Mouse (Mus musculus): ENCODE results near the gene Mier2. TPM values are rescaled to one million over a fixed set of nuclear protein-coding genes. Genes with fewer than 3 reads are reported as not detected.
A peak's percentile ranks its signal among the peaks of the same experiment; 100 is the strongest.

The Mier2 gene
- polyA plus RNA-seq, 1 experiment from 2014 or later: 44.6 TPM

DNA sequence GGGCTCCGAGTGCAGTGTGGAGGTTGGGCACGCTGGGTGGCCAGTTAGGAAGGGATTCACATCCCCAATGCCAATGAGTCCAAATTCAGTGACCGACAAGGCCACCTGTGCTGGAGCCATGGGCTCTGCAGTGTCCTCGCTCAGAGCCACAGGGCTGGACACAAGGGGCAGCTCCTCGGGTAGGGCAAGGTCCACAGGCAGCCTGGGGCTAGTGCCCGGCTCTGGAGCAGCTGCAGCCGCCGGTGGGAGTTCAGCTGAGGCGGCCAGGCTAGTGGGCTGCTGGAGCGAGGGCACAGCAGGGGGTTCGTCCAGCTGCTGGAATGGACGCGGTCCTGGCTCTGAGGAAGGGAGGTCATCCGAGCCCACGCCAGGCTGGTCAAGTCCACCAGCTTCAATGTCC, 13.5 kb downstream of the Mier2 start:
- H3K9me3 ChIP-seq (ENCODE audit: control insufficient read depth, low read length): no peaks in the 10 kb centered on the region
- H3K4me1 ChIP-seq (ENCODE audit: control insufficient read depth, insufficient read depth, low read length): no peaks in the 10 kb centered on the region
- no peak for ATAC-seq (ENCODE audit: low read depth)
- DNase-seq (ENCODE audit: low spot score): no peak
- no peaks in the 10 kb centered on the region for H3K27me3 ChIP-seq (replicated peaks; ENCODE audit: control insufficient read depth, insufficient read depth, low read length)
- WGBS: 85% methylated on average over 10 of the region's 15 CpGs
- H3K9ac ChIP-seq (ENCODE audit: low read depth, low read length): no peak overlapping the region
- H3K36me3 ChIP-seq (ENCODE audit: control insufficient read depth, insufficient read depth, low read length): peaks cover 80% of the 10 kb centered on the region
- H3K4me2 ChIP-seq (ENCODE audit: low read depth, low read length): no peak overlapping the region
- H3K27ac ChIP-seq (replicated peaks; ENCODE audit: low read depth, low read length): no peak overlapping the region
- H3K4me3 ChIP-seq (ENCODE audit: low read depth, low read length): no peak overlapping the region

DNA sequence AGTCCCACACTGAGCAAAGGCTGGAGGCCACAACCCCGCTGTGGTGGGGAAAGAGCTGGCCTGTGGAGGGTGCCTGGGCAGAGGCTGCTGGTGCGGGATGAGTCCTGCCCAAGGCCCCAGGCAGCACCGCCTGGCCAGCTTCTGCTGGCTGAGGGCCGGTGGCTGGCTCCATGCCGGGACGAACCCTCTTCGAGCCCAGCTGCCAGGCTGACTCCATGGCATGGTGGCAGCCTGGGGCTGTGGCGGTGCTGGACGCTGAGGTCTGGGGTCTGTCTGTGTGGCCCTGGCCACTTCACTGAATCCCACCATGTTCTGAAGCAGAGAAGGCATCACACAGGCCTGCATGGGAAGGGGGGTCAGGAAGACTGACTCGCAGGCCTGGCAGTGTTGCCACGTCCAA, 14.3 kb downstream of the Mier2 start:
- Histone ChIP-seq H3K4me1 (ENCODE audit: control insufficient read depth, insufficient read depth, low read length) (no peaks in the 10 kb centered on the region), H3K4me2 (ENCODE audit: low read depth, low read length) (no peak overlapping the region), H3K27ac (replicated peaks; ENCODE audit: low read depth, low read length) (no peak overlapping the region), H3K36me3 (ENCODE audit: control insufficient read depth, insufficient read depth, low read length) (peaks cover 76% of the 10 kb centered on the region), H3K4me3 (ENCODE audit: low read depth, low read length) (no peak overlapping the region), H3K9ac (ENCODE audit: low read depth, low read length) (no peak overlapping the region), H3K9me3 (ENCODE audit: control insufficient read depth, low read length) (no peaks in the 10 kb centered on the region), H3K27me3 (replicated peaks; ENCODE audit: control insufficient read depth, insufficient read depth, low read length) (no peaks in the 10 kb centered on the region)
- 93% methylated on average over 7 of the region's 11 CpGs for WGBS
- no peak for DNase-seq (ENCODE audit: low spot score)
- ATAC-seq (ENCODE audit: low read depth): no peak

DNA sequence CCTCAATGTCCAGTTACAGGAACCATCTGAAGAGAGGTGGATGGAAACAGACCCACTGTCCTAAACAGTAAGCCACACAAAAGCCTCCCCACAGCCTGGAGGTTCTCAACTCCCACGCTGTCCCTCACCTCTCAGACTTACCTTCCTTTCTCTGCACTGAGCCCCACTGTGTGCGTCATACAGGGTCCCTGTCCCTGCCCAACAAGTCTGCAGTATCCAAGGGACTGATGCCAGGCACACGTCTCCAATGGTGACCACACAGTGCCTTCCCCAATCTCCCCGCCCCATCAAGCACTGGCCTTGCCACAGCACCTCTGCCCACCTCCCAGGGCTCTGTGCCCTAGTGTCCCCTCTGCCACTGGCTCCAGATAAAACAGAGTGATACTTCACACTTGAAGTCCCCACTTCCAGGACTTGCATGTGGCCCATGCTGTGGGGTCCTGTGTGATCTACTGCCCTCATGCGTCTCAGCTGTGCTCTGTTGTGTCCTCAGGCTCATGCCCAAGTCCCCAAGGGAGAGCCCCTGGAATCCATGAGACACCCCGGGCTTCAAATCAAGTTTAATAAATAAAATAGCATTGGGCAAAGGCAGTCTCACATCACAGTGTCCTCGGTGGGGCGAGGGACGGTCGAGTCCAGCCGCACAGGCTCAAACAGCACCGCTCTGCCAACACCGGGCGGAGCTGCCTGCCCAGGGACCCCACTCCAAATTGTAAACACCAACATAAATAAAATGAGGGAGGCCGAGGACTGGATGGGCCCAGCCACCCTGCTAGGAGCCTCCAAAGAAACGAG, 15.1 kb downstream of the Mier2 start:
- Histone ChIP-seq H3K4me3 (ENCODE audit: low read depth, low read length) (no peak overlapping the region), H3K27me3 (replicated peaks; ENCODE audit: control insufficient read depth, insufficient read depth, low read length) (no peaks in the 10 kb centered on the region), H3K9me3 (ENCODE audit: control insufficient read depth, low read length) (no peaks in the 10 kb centered on the region), H3K4me2 (ENCODE audit: low read depth, low read length) (no peak overlapping the region), H3K4me1 (ENCODE audit: control insufficient read depth, insufficient read depth, low read length) (no peaks in the 10 kb centered on the region), H3K27ac (replicated peaks; ENCODE audit: low read depth, low read length) (no peak overlapping the region), H3K9ac (ENCODE audit: low read depth, low read length) (no peak overlapping the region), H3K36me3 (ENCODE audit: control insufficient read depth, insufficient read depth, low read length) (peaks cover 68% of the 10 kb centered on the region)
- ATAC-seq (ENCODE audit: low read depth) (no peak), DNase-seq (ENCODE audit: low spot score) (no peak)
- 90% methylated on average over 16 of the region's 16 CpGs for WGBS

DNA sequence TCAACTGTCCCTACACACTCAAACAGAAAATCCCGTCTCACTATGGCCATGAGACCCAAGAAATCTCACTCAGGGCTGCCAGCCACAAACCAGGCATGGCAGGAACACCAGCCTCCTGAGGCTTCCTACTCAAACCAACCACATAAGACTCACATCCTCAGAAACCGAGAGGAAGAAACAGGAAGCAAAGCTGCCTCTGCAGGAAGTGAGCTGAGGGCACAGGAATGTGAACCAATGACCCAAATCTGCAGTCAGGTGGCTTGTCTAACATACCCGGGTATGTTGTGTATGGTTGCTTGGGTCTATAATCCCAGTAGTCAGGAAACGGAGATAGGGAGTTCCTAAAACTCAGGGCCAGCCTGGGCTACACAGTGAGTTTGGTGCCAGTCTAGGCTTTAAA, 16.1 kb downstream of the Mier2 start:
- peaks cover 58% of the 10 kb centered on the region for H3K36me3 ChIP-seq (ENCODE audit: control insufficient read depth, insufficient read depth, low read length)
- no peak overlapping the region for H3K9ac ChIP-seq (ENCODE audit: low read depth, low read length)
- ATAC-seq (ENCODE audit: low read depth): no peak
- WGBS: 53% methylated on average over 4 of the region's 4 CpGs
- peak; percentile 25 for DNase-seq (ENCODE audit: low spot score)
- H3K4me1 ChIP-seq (ENCODE audit: control insufficient read depth, insufficient read depth, low read length): no peaks in the 10 kb centered on the region
- no peak overlapping the region for H3K4me3 ChIP-seq (ENCODE audit: low read depth, low read length)
- no peak overlapping the region for H3K4me2 ChIP-seq (ENCODE audit: low read depth, low read length)
- no peaks in the 10 kb centered on the region for H3K9me3 ChIP-seq (ENCODE audit: control insufficient read depth, low read length)
- H3K27ac ChIP-seq (replicated peaks; ENCODE audit: low read depth, low read length): no peak overlapping the region
- H3K27me3 ChIP-seq (replicated peaks; ENCODE audit: control insufficient read depth, insufficient read depth, low read length): no peaks in the 10 kb centered on the region

DNA sequence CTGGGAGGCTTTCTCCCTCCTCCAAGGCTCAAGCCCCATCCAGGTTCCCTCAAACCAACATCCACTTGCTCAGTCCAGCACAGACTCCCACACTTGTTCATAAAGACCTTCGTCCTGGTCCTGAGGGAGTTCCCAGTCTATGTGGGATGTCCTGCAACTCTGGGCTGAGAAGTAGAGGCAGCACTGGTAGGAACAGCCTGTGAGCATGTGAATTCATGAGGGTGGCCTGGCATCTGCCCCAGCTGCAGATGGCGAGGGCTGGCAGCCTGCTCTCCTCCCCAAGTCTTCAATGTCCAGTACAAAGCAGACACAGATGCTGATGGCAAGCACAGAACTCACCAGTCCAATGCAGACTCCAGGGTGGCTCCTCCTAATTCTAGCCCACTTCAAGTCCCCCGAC, 16.7 kb downstream of the Mier2 start:
- H3K36me3 ChIP-seq (ENCODE audit: control insufficient read depth, insufficient read depth, low read length): peaks cover 52% of the 10 kb centered on the region
- 86% methylated on average over 3 of the region's 3 CpGs for WGBS
- no peak for ATAC-seq (ENCODE audit: low read depth)

DNA sequence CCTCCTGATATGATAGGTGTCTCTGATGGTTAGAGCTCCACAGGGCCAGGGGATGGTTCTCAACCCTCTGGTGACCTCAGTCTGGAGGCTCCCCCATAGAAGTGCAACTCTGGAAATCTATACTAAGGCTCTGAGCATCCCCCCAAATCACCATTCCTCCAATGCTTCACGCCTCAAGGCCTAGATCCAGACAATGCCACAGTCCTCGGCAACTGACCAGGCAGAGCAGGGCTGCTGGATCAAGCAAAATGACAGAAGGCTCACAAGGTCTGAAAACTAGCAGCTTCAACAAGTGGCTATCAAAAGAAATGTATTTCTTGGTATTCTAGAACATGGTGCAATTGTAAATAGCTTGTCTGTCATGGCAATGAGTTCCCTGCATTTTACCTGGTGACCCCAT, 17.2 kb downstream of the Mier2 start:
- Histone ChIP-seq H3K4me2 (ENCODE audit: low read depth, low read length) (no peak overlapping the region), H3K9ac (ENCODE audit: low read depth, low read length) (no peak overlapping the region), H3K4me1 (ENCODE audit: control insufficient read depth, insufficient read depth, low read length) (peaks cover 2% of the 10 kb centered on the region; the same call in 1 of the 2 replicates), H3K9me3 (ENCODE audit: control insufficient read depth, low read length) (no peaks in the 10 kb centered on the region), H3K36me3 (ENCODE audit: control insufficient read depth, insufficient read depth, low read length) (peaks cover 47% of the 10 kb centered on the region), H3K27me3 (replicated peaks; ENCODE audit: control insufficient read depth, insufficient read depth, low read length) (no peaks in the 10 kb centered on the region), H3K4me3 (ENCODE audit: low read depth, low read length) (no peak overlapping the region), H3K27ac (replicated peaks; ENCODE audit: low read depth, low read length) (no peak overlapping the region)
- no peak for DNase-seq (ENCODE audit: low spot score)
- ATAC-seq (ENCODE audit: low read depth): no peak
- 82% methylated on average over 2 of the region's 2 CpGs for WGBS

More for the DNA sequence above, 16.7 kb downstream of the Mier2 start:
- H3K27me3 ChIP-seq (replicated peaks; ENCODE audit: control insufficient read depth, insufficient read depth, low read length): no peaks in the 10 kb centered on the region
- no peaks in the 10 kb centered on the region for H3K4me1 ChIP-seq (ENCODE audit: control insufficient read depth, insufficient read depth, low read length)
- no peaks in the 10 kb centered on the region for H3K9me3 ChIP-seq (ENCODE audit: control insufficient read depth, low read length)
- H3K27ac ChIP-seq (replicated peaks; ENCODE audit: low read depth, low read length): no peak overlapping the region
- H3K9ac ChIP-seq (ENCODE audit: low read depth, low read length): no peak overlapping the region
- H3K4me3 ChIP-seq (ENCODE audit: low read depth, low read length): no peak overlapping the region
- DNase-seq (ENCODE audit: low spot score): no peak
- no peak overlapping the region for H3K4me2 ChIP-seq (ENCODE audit: low read depth, low read length)

DNA sequence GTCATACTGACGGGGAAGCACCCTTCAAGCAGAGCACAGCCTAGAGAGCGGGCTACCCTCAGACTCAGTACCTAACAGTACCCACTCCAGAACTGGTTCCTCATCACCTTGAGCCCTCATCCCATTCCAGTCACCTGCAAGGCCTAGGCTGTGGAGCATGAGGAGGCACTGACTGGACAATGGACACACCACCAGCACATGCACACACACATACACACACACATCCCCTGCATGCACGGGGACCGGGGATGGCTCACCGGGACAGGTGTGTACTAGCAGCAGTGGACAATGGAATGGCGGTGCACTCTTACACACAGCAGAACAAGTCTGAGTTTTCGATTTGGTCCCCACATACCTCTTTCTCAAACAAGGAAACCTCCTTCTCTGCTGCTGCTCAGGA, 17.7 kb downstream of the Mier2 start:
- Histone ChIP-seq H3K27ac (replicated peaks; ENCODE audit: low read depth, low read length) (no peak overlapping the region), H3K4me2 (ENCODE audit: low read depth, low read length) (no peak overlapping the region), H3K9me3 (ENCODE audit: control insufficient read depth, low read length) (no peaks in the 10 kb centered on the region), H3K4me3 (ENCODE audit: low read depth, low read length) (no peak overlapping the region), H3K36me3 (ENCODE audit: control insufficient read depth, insufficient read depth, low read length) (peaks cover 42% of the 10 kb centered on the region), H3K4me1 (ENCODE audit: control insufficient read depth, insufficient read depth, low read length) (peaks cover 6% of the 10 kb centered on the region; the same call in 1 of the 2 replicates), H3K9ac (ENCODE audit: low read depth, low read length) (no peak overlapping the region), H3K27me3 (replicated peaks; ENCODE audit: control insufficient read depth, insufficient read depth, low read length) (no peaks in the 10 kb centered on the region)
- DNase-seq (ENCODE audit: low spot score) (no peak), ATAC-seq (ENCODE audit: low read depth) (no peak)
- WGBS: 96% methylated on average over 7 of the region's 7 CpGs

DNA sequence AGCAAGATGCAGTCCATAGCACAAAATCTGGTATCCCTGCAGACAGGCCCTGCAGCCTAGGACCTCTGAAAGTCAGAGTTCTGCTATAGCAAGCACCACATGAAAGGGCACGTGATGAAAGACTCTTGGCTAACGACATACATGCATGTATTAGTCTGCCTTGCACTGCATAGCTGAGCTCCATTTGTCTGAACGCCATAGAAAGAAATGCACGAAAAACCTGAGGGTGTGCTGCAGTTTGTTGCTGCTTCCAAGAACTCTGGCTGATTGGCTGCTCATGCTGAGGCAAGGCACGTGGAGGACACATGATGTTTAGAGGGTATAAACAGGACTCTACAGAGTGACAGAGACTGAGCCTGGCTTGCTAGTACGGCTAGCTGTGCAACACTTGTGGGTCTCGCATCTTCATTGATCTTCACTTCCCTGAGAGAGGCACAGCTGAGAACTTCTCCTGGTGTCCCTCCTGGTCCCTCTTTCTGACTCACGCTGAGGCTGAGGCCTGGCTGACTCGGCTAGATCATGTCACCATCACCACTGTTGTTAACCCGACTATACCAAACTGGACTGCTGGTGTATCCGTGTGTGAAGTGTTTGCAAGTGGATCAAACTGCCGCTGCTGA, 18.4 kb downstream of the Mier2 start:
- Histone ChIP-seq H3K4me3 (ENCODE audit: low read depth, low read length) (no peak overlapping the region), H3K27me3 (replicated peaks; ENCODE audit: control insufficient read depth, insufficient read depth, low read length) (no peaks in the 10 kb centered on the region), H3K36me3 (ENCODE audit: control insufficient read depth, insufficient read depth, low read length) (peaks cover 35% of the 10 kb centered on the region), H3K4me2 (ENCODE audit: low read depth, low read length) (no peak overlapping the region), H3K9ac (ENCODE audit: low read depth, low read length) (no peak overlapping the region), H3K4me1 (ENCODE audit: control insufficient read depth, insufficient read depth, low read length) (peaks cover 6% of the 10 kb centered on the region; the same call in 1 of the 2 replicates), H3K27ac (replicated peaks; ENCODE audit: low read depth, low read length) (no peak overlapping the region), H3K9me3 (ENCODE audit: control insufficient read depth, low read length) (no peaks in the 10 kb centered on the region)
- DNase-seq (ENCODE audit: low spot score) (no peak), ATAC-seq (ENCODE audit: low read depth) (no peak)
- 75% methylated on average over 12 of the region's 12 CpGs for WGBS

DNA sequence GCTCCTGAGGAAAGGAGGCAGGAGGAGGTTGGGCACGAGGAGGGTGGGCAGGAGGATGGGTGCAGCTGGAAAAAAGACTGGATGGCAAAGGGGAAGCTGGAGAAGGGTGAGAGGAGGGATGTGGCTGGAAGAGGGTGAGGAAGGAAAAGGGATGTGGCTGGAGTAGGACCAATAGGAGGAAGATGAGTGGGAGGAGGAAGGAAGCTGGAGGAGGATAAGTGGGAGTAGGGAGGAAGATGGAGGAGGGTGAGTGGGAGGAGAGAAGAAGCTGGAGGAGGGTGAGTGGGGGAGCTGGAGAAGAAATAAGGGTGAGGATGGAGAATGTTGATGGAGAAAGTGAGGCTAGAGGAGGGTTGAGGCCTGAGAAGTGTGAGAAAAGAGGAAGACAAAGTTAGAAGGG, 19.6 kb downstream of the Mier2 start:
- H3K27me3 ChIP-seq (replicated peaks; ENCODE audit: control insufficient read depth, insufficient read depth, low read length): no peaks in the 10 kb centered on the region
- 63% methylated on average over 1 of the region's 1 CpGs for WGBS

More for the DNA sequence above, 19.6 kb downstream of the Mier2 start:
- no peak overlapping the region for H3K4me3 ChIP-seq (ENCODE audit: low read depth, low read length)
- peaks cover 6% of the 10 kb centered on the region; the same call in 1 of the 2 replicates for H3K4me1 ChIP-seq (ENCODE audit: control insufficient read depth, insufficient read depth, low read length)
- H3K9ac ChIP-seq (ENCODE audit: low read depth, low read length): no peak overlapping the region
- DNase-seq (ENCODE audit: low spot score) (no peak), ATAC-seq (ENCODE audit: low read depth) (no peak)
- H3K4me2 ChIP-seq (ENCODE audit: low read depth, low read length): no peak overlapping the region
- H3K9me3 ChIP-seq (ENCODE audit: control insufficient read depth, low read length): no peaks in the 10 kb centered on the region
- H3K27ac ChIP-seq (replicated peaks; ENCODE audit: low read depth, low read length): no peak overlapping the region
- H3K36me3 ChIP-seq (ENCODE audit: control insufficient read depth, insufficient read depth, low read length): peaks cover 23% of the 10 kb centered on the region
